Mouse (Mus musculus): ENCODE results near the gene Htr5b.

- no peak for TF ChIP-seq CTCF (IDR thresholded peaks at IDR 0.05; ENCODE audit: low read depth, low read length)
- TF ChIP-seq POLR2A (IDR thresholded peaks at IDR 0.05; ENCODE audit: extremely low read depth, insufficient read depth, low read length), result no peak
Measured at GRCm38 (mm10) chr1:121477716-121478115, 50.5 kb downstream of the Htr5b start.

Data from liver, adult 2 months (tissue).